Mouse (Mus musculus): ENCODE measurements around the gene Fam50b.

GRCm38 (mm10) chr13:34766572-34766971 lies 31.9 kb downstream of the Fam50b start:
- TF ChIP-seq CTCF (IDR thresholded peaks at IDR 0.05; ENCODE audit: low read depth) (no peak), EP300 (IDR thresholded peaks at IDR 0.05; ENCODE audit: low read depth) (no peak)

Data from liver, embryonic 14.5 days (tissue).